In genomic region chr9:94536261-94536905, GRCm38 (mm10) we compare ENCODE assay signal across 8 mouse cellular contexts. TPM values are rescaled to one million over a fixed set of nuclear protein-coding genes. Genes with fewer than 3 reads are reported as not detected.
A peak's percentile ranks its signal among the peaks of the same experiment; 100 is the strongest.
DNase-seq lines count a peak whose midpoint lies in the region; ATAC-seq and TF ChIP-seq lines count a peak whose summit lies in the region.

No protein-coding gene starts in this region.

- no peak for TF ChIP-seq EP300 in heart, adult 2 months (IDR thresholded peaks at IDR 0.05; ENCODE audit: insufficient read depth, low read depth, low read length)

- intact Hi-C loops in heart, adult 2 months (cut with DNase I): loop anchor here (5.0 kb wide), 1 partner anchor 76 kb away; no protein-coding TSS in a partner anchor
- intact Hi-C loops in heart, postnatal 10 days (cut with DNase I): loop anchor here (5.0 to 10.0 kb wide), 3 partner anchors 76 to 978 kb away; partner anchors contain the start of gene U2surp

- no peaks in the 10 kb centered on the region for H3K79me2 ChIP-seq in heart, adult 2 months (replicated peaks; ENCODE audit: control insufficient read depth, insufficient read depth, low read length)

- H3K9ac ChIP-seq in heart, adult 2 months (ENCODE audit: low read depth, low read length): peak overlapping the region; percentile 95
- peak overlapping the region; percentile 86 for H3K9ac ChIP-seq in forebrain, embryonic 13.5 days
- H3K9ac ChIP-seq in liver, embryonic 15.5 days: peak overlapping the region; percentile 88

- H3K27ac ChIP-seq in heart, adult 2 months: peak overlapping the region; percentile 96
- peak overlapping the region; percentile 93; the same call in 1 of the 2 replicates for H3K27ac ChIP-seq in forebrain, embryonic 13.5 days
- H3K27ac ChIP-seq in liver, embryonic 15.5 days (replicated peaks): peak overlapping the region; percentile 95

- ATAC-seq in forebrain, embryonic 13.5 days: no peak
- no peak for ATAC-seq in liver, embryonic 15.5 days (ENCODE audit: insufficient read depth)
- ATAC-seq in monocyte, adult 5-6 weeks (replicated peaks; ENCODE audit: insufficient number of reproducible peaks, low FRiP score, low TSS enrichment, poor library complexity, severe bottlenecking): no peak

- DNase-seq in heart, adult 2 months: no peak
- no peak for DNase-seq in heart, postnatal 10 days
- peak; percentile 14 for DNase-seq in CD4-positive helper T cell, adult 2 months (ENCODE audit: low read depth, low spot score)
- no peak for DNase-seq in gastrocnemius, adult 8-10 months (ENCODE audit: low spot score in 2 of 2)
- DNase-seq in left cerebral cortex, adult 9 months (ENCODE audit: low spot score in 2 of 2): no peak

- no peak for TF ChIP-seq CTCF in heart, adult 2 months (IDR thresholded peaks at IDR 0.05)

- H3K4me1 ChIP-seq in heart, adult 2 months (ENCODE audit: control insufficient read depth, insufficient read depth, low read length): peaks cover 4% of the 10 kb centered on the region
- H3K4me1 ChIP-seq in forebrain, embryonic 13.5 days: peaks cover 48% of the 10 kb centered on the region
- peaks cover 56% of the 10 kb centered on the region for H3K4me1 ChIP-seq in liver, embryonic 15.5 days (replicated peaks)

- H3K27me3 ChIP-seq in heart, adult 2 months (ENCODE audit: control insufficient read depth, insufficient read depth, low read length): no peaks in the 10 kb centered on the region
- no peaks in the 10 kb centered on the region for H3K27me3 ChIP-seq in forebrain, embryonic 13.5 days
- H3K27me3 ChIP-seq in liver, embryonic 15.5 days: no peaks in the 10 kb centered on the region

- H3K9me3 ChIP-seq in forebrain, embryonic 13.5 days (replicated peaks): no peaks in the 10 kb centered on the region
- H3K9me3 ChIP-seq in liver, embryonic 15.5 days (replicated peaks): no peaks in the 10 kb centered on the region

- whole genome bisulfite sequencing in heart, adult 2 months: 4% methylated on average over 15 of the region's 15 CpGs
- under 1% methylated on average over 15 of the region's 15 CpGs for WGBS in forebrain, embryonic 13.5 days
- 3% methylated on average over 15 of the region's 15 CpGs for WGBS in liver, embryonic 15.5 days (ENCODE audit: insufficient replicate concordance)

- H3K4me3 ChIP-seq in heart, adult 2 months: peak overlapping the region; percentile 84
- H3K4me3 ChIP-seq in forebrain, embryonic 13.5 days: peak overlapping the region; percentile 80
- peak overlapping the region; percentile 86 for H3K4me3 ChIP-seq in liver, embryonic 15.5 days (replicated peaks)

- H3K36me3 ChIP-seq in heart, adult 2 months (ENCODE audit: control insufficient read depth, insufficient read depth, low read length): peaks cover 17% of the 10 kb centered on the region
- no peaks in the 10 kb centered on the region for H3K36me3 ChIP-seq in forebrain, embryonic 13.5 days (ENCODE audit: poor library complexity, severe bottlenecking)
- H3K36me3 ChIP-seq in liver, embryonic 15.5 days (replicated peaks): no peaks in the 10 kb centered on the region

- no peak for TF ChIP-seq POLR2A in heart, adult 2 months (IDR thresholded peaks at IDR 0.05; ENCODE audit: insufficient read depth, low read depth, low read length)

- peak overlapping the region; percentile 88 for H3K4me2 ChIP-seq in forebrain, embryonic 13.5 days
- H3K4me2 ChIP-seq in liver, embryonic 15.5 days: peak overlapping the region; percentile 97

RNA-seq across cellular contexts. Expression of gene 1190002N15Rik, which starts 1.5 kb away (rescaled TPM):
- 10 to 100 TPM; 25.9 to 31.7 TPM for total RNA-seq in heart, adult 2 months (2021)
- polyA plus RNA-seq in heart, adult 2 months (2012; rRNA removed): 10.8 and 17.5 TPM in 2 replicates
- total RNA-seq in heart, postnatal 10 days (2021): 10 to 100 TPM; 26.3 to 38.5 TPM
- polyA plus RNA-seq in forebrain, embryonic 13.5 days (2015; fragmentation: Nextera tagmentation; extraction: Ambion mirVana): 4.3 and 4.4 TPM in 2 replicates
- polyA plus RNA-seq in liver, embryonic 15.5 days (2015; fragmentation: Nextera tagmentation; extraction: Ambion mirVana): 8.5 and 10.1 TPM in 2 replicates
- 16.3 to 31.5 TPM (median 17.6 TPM) in 3 replicates for total RNA-seq in monocyte, adult 5-6 weeks (2017)
- 1 to 10 TPM; 2.5 to 3.0 (median 2.9) TPM for total RNA-seq in gastrocnemius, adult 8-10 months (2022)
